Mouse (Mus musculus): ENCODE results near the gene Zswim8.

Gene Zswim8

GRCm38 (mm10) chr14:20733041-20733951 lies 25.9 kb downstream of the Zswim8 start:
- no peak for DNase-seq

DNA sequence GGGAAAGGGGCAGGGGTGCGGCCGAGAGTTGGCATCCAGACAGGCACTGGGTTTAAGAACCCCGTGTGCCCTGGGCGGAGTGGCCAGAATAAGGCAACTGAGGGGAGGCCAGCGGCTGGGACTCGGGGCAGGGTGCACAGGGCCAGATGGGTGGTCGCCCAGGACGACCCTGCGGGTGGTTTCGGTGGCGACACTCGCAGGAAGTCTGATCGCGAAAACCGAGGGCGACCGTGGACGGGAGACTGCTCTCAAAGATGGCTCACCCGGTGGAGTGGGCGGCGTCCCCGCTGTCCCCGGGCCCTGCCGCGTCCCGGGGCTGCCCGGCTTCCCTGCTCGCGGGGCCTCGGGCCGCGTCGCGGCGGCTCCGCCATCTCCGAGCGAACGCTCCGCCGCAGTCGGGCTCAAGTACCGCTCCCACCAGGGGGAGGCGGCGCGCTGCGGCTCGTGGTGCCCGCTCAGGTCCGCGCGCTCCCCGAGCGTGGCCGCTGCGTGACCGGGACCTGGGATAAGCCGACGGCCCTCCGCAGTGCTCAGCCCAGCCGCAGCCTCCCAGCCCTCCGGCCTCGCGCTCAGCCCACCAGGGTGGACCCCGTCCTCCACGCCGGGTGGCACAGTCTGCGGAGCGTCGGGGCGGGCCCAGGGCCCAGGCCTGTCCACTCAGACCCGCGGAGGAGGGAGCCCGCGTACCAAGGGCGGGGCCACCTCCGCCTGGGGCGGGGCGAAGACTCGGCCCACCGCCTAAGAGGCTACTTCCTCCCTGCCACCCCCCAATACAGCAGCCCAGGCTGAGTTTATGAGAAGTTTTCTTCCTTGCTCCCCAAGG lies 26.8 kb downstream of the Zswim8 start, which contains the start of gene Ndst2:
Ndst2 (minus strand) TSS at position 611 of the 823 bp plus-strand sequence.
- DNase-seq: peak; percentile 94

DNA sequence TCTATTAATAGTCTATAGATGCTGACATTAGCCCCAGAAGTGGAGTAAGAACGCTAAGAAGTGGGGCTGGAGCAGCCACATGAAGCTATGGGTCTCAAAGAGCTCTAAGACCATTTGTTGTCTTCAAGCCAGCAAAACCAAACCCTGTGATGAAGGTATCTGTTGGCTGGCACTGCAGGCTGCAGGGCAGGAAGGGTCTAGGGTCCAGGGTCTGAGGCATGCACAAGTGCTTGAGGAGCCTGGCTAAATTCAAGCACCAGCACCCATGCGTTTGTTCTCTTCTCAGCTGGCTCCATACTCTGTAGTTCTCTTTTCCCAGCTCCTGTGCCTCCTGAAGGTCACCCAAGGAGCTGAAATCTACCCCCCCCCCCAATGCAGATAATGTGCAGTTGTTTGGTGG lies 27.7 kb downstream of the Zswim8 start:
- no peak for DNase-seq

DNA sequence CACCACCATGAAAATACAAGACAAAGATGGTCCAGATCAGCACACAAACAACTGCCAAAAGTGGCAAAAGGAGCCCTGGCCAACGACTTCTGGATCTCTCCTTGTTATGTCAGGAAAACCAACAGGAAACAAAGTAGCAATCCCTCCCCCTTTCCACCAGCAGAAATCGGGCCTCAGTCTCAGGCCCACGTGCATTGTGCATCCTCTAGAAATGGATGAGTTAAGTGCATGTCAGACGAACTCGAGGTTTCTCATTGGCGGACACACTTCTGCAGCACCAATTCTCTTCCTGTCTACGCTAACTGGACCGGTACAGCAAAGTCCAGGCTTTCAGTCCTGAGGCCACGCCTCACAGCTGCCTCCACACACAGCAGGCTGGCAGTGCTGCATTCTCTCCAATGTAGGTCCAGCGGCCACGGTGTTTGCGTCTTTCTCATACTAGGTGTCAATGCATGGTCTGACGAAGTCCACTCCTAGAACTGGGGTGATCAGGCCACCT lies 28.6 kb downstream of the Zswim8 start:
- DNase-seq: no peak

GRCm38 (mm10) chr14:20737306-20737705 lies 30.0 kb downstream of the Zswim8 start:
- peak; percentile 75 for DNase-seq

GRCm38 (mm10) chr14:20738511-20738910 lies 31.2 kb downstream of the Zswim8 start:
- DNase-seq: no peak

DNA sequence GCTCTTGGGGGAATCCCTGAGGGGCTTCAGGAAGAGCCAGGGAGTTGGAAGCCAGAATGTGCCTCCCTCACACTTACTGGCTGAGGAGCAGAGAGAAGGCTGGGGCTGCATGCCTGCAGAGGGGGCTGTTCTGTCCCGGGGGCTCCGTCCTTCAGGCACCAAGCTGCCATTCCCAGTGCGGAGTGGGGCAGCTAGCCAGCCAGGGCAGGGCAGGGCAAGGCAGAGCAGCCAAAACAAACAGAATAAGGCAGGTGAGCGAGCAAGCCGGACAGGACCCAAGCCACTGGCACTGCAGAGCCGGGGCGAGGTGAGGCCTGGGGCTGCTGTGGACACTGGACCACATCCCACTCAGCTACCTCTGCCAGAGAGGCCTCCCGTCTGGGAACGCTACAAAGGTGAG lies 33.9 kb downstream of the Zswim8 start:
- no peak for DNase-seq

DNA sequence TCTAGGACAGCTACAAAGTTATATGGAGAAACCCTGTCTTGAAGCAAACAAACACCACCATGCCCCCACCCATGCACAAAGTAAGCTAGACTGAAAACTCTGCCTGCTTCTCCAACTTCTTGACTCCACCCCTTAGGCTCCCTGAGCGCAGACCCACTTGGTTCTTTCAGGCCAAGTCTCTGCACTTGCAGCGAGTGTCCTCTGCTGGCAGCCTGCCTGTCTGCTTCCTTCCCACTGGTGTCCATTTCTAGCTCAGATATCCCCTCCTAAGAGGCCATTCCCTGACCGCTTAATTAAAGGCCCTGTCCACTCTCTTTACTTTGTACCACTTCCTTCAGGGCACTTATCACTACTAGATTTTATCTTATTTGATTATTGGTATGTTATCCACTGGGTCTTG lies 36.3 kb downstream of the Zswim8 start:
- DNase-seq: peak; percentile 70

GRCm38 (mm10) chr14:20746935-20747334 lies 39.6 kb downstream of the Zswim8 start:
- DNase-seq: no peak

DNA sequence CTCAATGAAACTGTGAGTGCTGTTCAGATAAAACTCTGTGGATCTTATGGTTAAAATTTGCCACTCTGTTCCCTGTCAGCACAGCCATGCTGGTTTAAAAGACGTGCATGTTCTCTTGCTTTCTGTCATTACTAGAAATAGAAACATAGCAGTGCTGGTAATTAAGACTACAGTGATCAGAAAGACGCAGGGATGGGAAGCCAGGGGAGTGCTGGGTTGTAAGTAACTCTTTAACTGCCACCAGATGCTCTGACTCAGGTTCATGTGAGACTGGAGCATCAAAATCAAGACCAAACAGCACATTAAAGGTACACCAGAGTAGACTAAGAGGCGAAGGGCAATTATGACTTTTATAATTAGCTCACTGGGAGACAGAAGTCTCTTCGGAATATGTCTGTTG lies 41.0 kb downstream of the Zswim8 start:
- DNase-seq: no peak

GRCm38 (mm10) chr14:20749494-20750051 lies 42.2 kb downstream of the Zswim8 start:
- no peak for DNase-seq

DNA sequence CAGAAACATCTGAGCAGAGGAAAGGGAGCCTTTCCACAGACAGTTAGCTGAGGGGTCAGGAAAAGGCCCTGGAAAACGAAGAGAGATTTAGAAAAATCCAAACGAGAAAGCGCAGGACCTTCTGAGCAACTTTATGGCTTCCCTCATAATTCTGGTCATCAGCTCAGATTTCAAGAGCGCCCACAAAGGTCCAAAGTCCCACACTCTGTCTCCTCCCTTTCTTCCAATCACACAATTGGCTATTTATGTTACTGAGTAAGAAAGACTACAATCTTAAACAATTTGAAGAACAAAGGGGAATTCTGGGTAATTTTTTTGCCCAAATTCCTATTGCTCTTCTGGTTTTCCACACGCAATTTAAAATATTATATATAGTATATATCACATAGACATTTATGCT lies 43.2 kb downstream of the Zswim8 start:
- DNase-seq: no peak

DNA sequence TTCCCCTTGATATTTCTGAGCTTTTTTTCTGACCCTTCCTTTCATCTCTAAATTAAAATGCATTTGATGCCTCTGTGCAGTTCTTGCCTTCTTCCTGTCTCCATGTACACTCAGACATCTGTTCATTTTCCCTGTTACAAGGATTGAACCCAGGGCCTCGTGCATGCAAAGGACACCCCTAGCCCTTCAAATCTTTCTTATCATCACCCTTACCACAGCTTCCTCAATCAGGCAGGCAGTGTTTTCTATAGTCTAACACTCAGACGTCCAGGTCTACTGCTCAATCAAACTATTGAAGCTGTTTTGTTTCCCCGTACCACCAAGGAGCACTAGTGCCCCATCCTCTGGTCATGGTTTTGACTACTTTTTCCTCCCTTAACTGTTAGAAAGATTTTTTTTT lies 46.4 kb downstream of the Zswim8 start:
- no peak for DNase-seq

DNA sequence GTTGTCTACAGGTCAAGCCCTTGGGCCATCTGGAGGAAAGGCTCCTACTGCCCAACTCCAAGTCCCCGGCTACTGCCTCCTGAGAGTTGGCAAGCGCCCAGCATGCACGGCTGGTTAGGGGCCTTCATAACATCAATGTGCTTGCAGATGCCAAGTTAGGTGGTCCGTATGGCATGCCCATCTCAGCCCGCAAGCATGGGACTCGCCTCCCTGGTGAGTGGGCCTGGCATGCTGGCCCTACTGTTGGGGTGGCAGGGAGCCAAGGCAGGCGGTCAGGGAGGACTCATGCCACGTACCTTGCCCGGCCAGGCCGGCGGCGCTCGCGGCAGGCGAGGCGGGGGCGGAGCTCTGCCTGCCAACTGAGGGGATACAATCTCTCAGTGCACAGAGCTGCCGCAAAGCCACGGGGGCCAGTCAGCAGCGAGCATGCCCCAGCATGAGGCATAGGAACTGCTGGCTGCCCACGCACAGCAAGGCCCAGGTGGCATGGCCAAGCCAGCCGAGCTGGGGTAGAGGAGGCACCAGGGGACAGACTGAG lies 50.1 kb downstream of the Zswim8 start:
- DNase-seq: peak; percentile 31

GRCm38 (mm10) chr14:20758768-20759435 lies 51.5 kb downstream of the Zswim8 start:
- no peak for DNase-seq

DNA sequence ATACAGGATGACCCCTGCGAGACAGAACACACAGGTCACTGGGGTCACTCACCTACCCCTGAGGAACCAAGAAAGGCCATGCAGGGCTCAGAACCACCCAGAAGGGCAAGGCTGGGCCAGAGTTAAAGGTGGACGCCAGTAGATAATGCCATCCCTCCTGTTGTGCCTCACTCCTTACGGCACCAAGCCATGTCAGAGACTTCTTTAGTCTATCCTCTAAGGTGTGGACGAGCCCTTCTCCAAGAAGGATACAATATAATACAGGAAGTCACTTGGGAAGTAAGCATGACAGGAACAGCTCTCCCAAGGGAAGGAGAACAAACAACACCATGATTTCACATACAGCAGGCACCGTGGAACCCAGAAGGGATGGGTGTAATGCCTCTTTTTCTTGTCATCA lies 57.6 kb downstream of the Zswim8 start:
- no peak for DNase-seq

GRCm38 (mm10) chr14:20765642-20766258 lies 58.4 kb downstream of the Zswim8 start:
- DNase-seq: peak; percentile 93

DNA sequence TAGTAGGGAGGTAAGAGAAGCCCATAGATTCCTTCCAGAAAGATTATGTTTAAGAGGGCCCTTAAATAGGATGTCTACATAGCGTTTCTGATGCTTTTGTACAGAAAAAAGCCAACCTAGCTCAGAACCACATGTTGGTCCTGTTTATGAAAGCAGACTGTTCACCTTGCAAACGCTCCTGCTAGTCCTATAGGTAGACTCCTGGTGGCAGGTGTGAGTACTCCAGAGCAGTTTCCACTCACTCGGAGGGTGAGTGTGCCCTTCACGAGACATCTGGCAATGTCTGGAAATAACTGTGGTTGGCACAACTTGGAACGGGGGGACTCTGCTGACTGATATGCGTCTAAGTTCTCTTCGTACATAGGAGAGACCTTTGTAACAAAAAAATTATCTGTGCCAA lies 60.6 kb downstream of the Zswim8 start:
- DNase-seq: no peak

DNA sequence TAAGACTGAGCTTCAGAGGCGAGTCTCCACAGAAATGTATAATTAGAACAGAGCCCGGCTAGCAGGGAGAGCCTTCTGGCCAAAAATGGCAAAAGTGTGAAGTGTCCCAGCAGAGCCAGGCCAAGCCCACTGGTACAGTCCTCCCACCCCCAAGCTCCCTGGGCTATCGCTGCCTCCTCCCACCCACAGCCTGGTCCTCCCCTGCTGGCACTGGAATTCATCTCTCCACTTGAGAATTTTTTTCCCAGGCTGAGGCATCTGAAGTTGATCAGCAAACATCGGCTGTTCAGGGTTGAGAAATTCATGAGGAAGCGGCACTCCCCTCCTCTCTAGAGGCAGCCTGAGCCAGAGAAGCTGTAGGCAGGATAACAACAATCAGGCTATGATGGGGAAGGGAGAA lies 61.2 kb downstream of the Zswim8 start:
- peak; percentile 27 for DNase-seq

- no peak for DNase-seq
Measured at GRCm38 (mm10) chr14:20771941-20772340, 64.6 kb downstream of the Zswim8 start.

DNA sequence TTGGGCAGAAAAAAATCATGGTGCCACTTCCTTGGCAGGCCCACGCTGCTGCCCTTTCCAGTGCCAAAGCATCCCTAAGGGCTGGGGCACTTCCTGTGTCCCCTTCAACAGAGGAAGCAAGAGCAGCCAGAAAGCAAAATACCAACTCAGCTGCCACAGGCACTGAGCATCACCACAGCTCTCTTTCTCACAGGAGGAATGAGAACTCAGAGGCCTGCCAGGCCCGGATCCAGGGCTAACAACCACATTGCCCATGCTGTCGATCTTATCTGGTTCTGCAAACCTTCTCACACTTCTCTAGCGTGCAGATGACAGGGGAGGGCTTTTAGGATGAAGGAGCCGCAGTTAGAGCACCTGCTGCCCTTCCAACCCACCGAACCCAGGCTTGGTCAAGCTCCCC lies 65.5 kb downstream of the Zswim8 start:
- no peak for DNase-seq
